In genomic region chr5:44224251-44224650, GRCm38 (mm10) we compare ENCODE assay signal across 8 mouse cellular contexts. TPM values are rescaled to one million over a fixed set of nuclear protein-coding genes. Genes with fewer than 3 reads are reported as not detected.
DNase-seq lines count a peak whose midpoint lies in the region; ATAC-seq and TF ChIP-seq lines count a peak whose summit lies in the region.

No protein-coding gene starts in this region.

- TF ChIP-seq POLR2A in liver, adult 2 months (IDR thresholded peaks at IDR 0.05; ENCODE audit: extremely low read depth, insufficient read depth, low read length) = no peak

- 19% methylated on average over 6 of the region's 6 CpGs for WGBS in hindbrain, embryonic 15.5 days
- WGBS in liver, adult 2 months = 7% methylated on average over 6 of the region's 6 CpGs
- 17% methylated on average over 6 of the region's 6 CpGs for WGBS in midbrain, postnatal 0 days

- H3K4me3 ChIP-seq in hindbrain, embryonic 15.5 days = no peak overlapping the region
- no peak overlapping the region for H3K4me3 ChIP-seq in liver, adult 2 months (ENCODE audit: insufficient read depth, low read depth, low read length)
- H3K4me3 ChIP-seq in midbrain, postnatal 0 days (ENCODE audit: low read depth, low read length) = peak overlapping the region; percentile 9

- H3K27me3 ChIP-seq in hindbrain, embryonic 15.5 days = no peaks in the 10 kb centered on the region
- H3K27me3 ChIP-seq in liver, adult 2 months (ENCODE audit: control insufficient read depth, insufficient read depth, low read length) = no peaks in the 10 kb centered on the region
- no peaks in the 10 kb centered on the region for H3K27me3 ChIP-seq in midbrain, postnatal 0 days (ENCODE audit: insufficient read depth, low read length)

- H3K4me1 ChIP-seq in hindbrain, embryonic 15.5 days (replicated peaks) = peaks cover 37% of the 10 kb centered on the region
- H3K4me1 ChIP-seq in liver, adult 2 months (ENCODE audit: control insufficient read depth, insufficient read depth, low read length) = peaks cover 23% of the 10 kb centered on the region
- H3K4me1 ChIP-seq in midbrain, postnatal 0 days (ENCODE audit: insufficient read depth, low read length) = peaks cover 11% of the 10 kb centered on the region; the same call in 1 of the 2 replicates

- H3K9me3 ChIP-seq in hindbrain, embryonic 15.5 days = no peaks in the 10 kb centered on the region
- H3K9me3 ChIP-seq in midbrain, postnatal 0 days (ENCODE audit: low read length) = no peaks in the 10 kb centered on the region

- H3K9ac ChIP-seq in hindbrain, embryonic 15.5 days = 0 out of 2 replicates have a peak overlapping the region, but pooled peaks have one; percentile 14
- peak overlapping the region; percentile 27 for H3K9ac ChIP-seq in liver, adult 2 months (ENCODE audit: low read depth, low read length)
- no peak overlapping the region for H3K9ac ChIP-seq in midbrain, postnatal 0 days (replicated peaks; ENCODE audit: low read length, poor library complexity, severe bottlenecking)

- intact Hi-C loops in gastrocnemius, postnatal 36 days (cut with DNase I) = loop anchor here (10.0 kb wide), 1 partner anchor 1291 kb away; no protein-coding TSS in a partner anchor

- DNase-seq in ES-CJ7 (ENCODE audit: low read depth, low spot score) = peak; percentile 25
- DNase-seq in adrenal gland, postnatal 25 days = peak; percentile 32
- DNase-seq in liver, adult 2 months (ENCODE audit: extremely low read depth, low read depth, low spot score) = peak; percentile 57
- peak; percentile 57 for DNase-seq in midbrain, postnatal 0 days (ENCODE audit: low spot score)
- peak; percentile 64 to 69 for DNase-seq in thymus, postnatal 10 days (ENCODE audit: low spot score in 2 of 2)
- no peak for DNase-seq in gastrocnemius, postnatal 36 days

- H3K4me2 ChIP-seq in hindbrain, embryonic 15.5 days = peak overlapping the region; percentile 65
- H3K4me2 ChIP-seq in midbrain, postnatal 0 days (ENCODE audit: low read depth, low read length, poor library complexity, severe bottlenecking) = peak overlapping the region; percentile 75

- ATAC-seq in erythroblast, adult 5-6 weeks (replicated peaks; ENCODE audit: low FRiP score, poor library complexity, severe bottlenecking) = peak; percentile 68
- no peak for ATAC-seq in hindbrain, embryonic 15.5 days (ENCODE audit: low FRiP score, low read depth)
- no peak for ATAC-seq in midbrain, postnatal 0 days (ENCODE audit: low FRiP score)

- H3K36me3 ChIP-seq in hindbrain, embryonic 15.5 days = no peaks in the 10 kb centered on the region
- H3K36me3 ChIP-seq in liver, adult 2 months (ENCODE audit: control insufficient read depth, insufficient read depth, low read length) = no peaks in the 10 kb centered on the region
- no peaks in the 10 kb centered on the region for H3K36me3 ChIP-seq in midbrain, postnatal 0 days (ENCODE audit: insufficient read depth, low read length)

- TF ChIP-seq CTCF in liver, adult 2 months (IDR thresholded peaks at IDR 0.05; ENCODE audit: low read depth, low read length) = no peak
- peak; percentile 78 for TF ChIP-seq CTCF in midbrain, postnatal 0 days (IDR thresholded peaks at IDR 0.05)

- H3K79me2 ChIP-seq in liver, adult 2 months (ENCODE audit: control insufficient read depth, insufficient read depth, low read length) = peaks cover 37% of the 10 kb centered on the region

- no peak overlapping the region for H3K27ac ChIP-seq in hindbrain, embryonic 15.5 days (replicated peaks)
- H3K27ac ChIP-seq in liver, adult 2 months (replicated peaks; ENCODE audit: insufficient read depth, low read depth, low read length) = peak overlapping the region; percentile 19
- peak overlapping the region; percentile 34; the same call in 1 of the 2 replicates for H3K27ac ChIP-seq in midbrain, postnatal 0 days (ENCODE audit: low read depth, low read length)

RNA-seq across cellular contexts. Expression of gene Tapt1, which starts 2.2 kb away (rescaled TPM):
- total RNA-seq in adrenal gland, postnatal 25 days (2021) = 43.9 and 56.9 TPM in 2 replicates
- total RNA-seq in erythroblast, adult 5-6 weeks (2015; ENCODE audit: low replicate concordance) = 54.1 and 60.3 TPM in 2 replicates
- 67.6 and 88.2 TPM in 2 replicates for total RNA-seq in erythroblast, adult 5-6 weeks (2017; ENCODE audit: low replicate concordance)
- polyA plus RNA-seq in hindbrain, embryonic 15.5 days (2015; fragmentation: Nextera tagmentation; extraction: Ambion mirVana) = 31.5 and 31.6 TPM in 2 replicates
- 63.5 and 68.6 TPM in 2 replicates for total RNA-seq in liver, adult 2 months (2014; rRNA removed)
- 34.8 and 35.8 TPM in 2 replicates for polyA plus RNA-seq in liver, adult 2 months (2012; rRNA removed)
- 52.4 and 56.7 TPM in 2 replicates for total RNA-seq in midbrain, postnatal 0 days (2014; rRNA removed)
- 24.7 and 27.3 TPM in 2 replicates for polyA plus RNA-seq in midbrain, postnatal 0 days (2015; fragmentation: Nextera tagmentation; extraction: Ambion mirVana)
- total RNA-seq in gastrocnemius, postnatal 36 days (2021) = 10 to 100 TPM; 37.0 to 37.4 TPM

Comparison
In these comparisons a context has a peak if more than half of its experiments do, and no peak if none do; other contexts are left out.
1. DNase-seq: peak in ES-CJ7 (single experiment), adrenal gland, postnatal 25 days (single experiment), liver, adult 2 months (single experiment), midbrain, postnatal 0 days (single experiment) and thymus, postnatal 10 days (2 of 2); none in gastrocnemius, postnatal 36 days (0 of 2).